Mouse (Mus musculus): Measurements from ENCODE around the gene Slc22a22. TPM values are rescaled to one million over a fixed set of nuclear protein-coding genes. Genes with fewer than 3 reads are reported as not detected.

Slc22a22 gene
- polyA plus RNA-seq, 1 experiment from 2014 or later, result not detected

DNA sequence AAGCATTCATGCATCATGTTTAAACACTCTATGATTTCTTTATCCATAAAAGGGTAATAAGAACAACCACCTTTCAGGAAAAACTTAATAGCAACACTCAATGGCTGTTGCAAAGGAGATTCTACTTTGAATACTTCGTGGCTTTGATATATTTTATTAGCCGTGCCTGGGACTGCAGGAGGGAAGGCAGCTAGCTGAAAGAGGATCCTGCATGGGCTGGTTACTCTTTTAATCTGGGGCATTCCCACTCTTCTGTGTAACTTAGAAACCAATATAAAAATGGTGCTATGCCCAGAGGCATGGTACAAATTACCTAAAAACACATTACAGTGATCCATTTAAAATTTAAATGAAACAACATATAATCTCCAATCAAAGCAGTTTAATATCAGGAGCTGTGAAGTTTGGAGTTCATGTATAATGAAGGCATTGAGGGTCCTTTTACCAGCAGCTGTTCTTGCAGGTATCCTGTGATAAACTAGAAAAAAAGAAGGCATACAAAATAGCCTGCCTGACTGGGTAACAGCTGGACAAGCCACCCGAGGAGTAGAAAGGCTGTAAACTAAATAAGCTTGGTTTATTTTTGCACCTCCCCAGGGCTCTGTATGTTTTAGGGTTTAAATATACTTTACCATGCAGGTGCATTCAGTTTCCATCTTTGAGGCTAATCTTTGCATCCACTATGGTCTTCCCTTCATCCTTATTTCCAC is 78.8 kb downstream of the Slc22a22 start:
- ATAC-seq (ENCODE audit: low FRiP score) (no peak), DNase-seq (ENCODE audit: low spot score) (no peak)
- Histone ChIP-seq H3K4me3 (replicated peaks; ENCODE audit: low read length) (no peak overlapping the region), H3K27me3 (ENCODE audit: control insufficient read depth, insufficient read depth, low read length) (no peaks in the 10 kb centered on the region), H3K9me3 (ENCODE audit: control insufficient read depth, low read length) (no peaks in the 10 kb centered on the region), H3K4me2 (replicated peaks) (no peak overlapping the region), H3K9ac (no peak overlapping the region), H3K36me3 (replicated peaks; ENCODE audit: control insufficient read depth, insufficient read depth) (no peaks in the 10 kb centered on the region), H3K4me1 (replicated peaks; ENCODE audit: control insufficient read depth, insufficient read depth, low read length) (no peaks in the 10 kb centered on the region), H3K27ac (no peak overlapping the region)
- WGBS, result 57% methylated on average over 3 of the region's 3 CpGs

DNA sequence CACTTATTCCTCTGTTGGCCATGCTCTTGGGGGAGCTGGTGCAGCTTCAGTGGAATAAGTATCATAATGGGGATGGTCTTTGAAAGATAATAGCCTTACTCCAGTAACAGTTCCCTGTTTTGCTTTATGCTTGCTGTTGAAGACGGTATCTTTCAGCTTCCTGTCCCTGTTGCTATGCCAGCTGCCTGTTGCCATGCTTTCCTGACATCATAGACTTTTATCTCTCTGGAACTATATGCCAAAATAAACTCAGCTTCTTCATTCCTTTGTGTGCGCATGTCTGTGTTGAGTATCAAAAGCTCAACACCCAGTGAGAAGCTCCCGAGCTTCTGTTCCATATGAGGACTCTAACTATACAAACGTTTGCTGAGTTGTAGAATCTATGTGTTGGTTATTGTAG is 83.4 kb downstream of the Slc22a22 start:
- H3K4me2 ChIP-seq (replicated peaks), result no peak overlapping the region
- no peaks in the 10 kb centered on the region for H3K27me3 ChIP-seq (ENCODE audit: control insufficient read depth, insufficient read depth, low read length)
- H3K9ac ChIP-seq, result no peak overlapping the region
- no peak for ATAC-seq (ENCODE audit: low FRiP score)
- H3K9me3 ChIP-seq (ENCODE audit: control insufficient read depth, low read length), result no peaks in the 10 kb centered on the region
- 90% methylated on average over 4 of the region's 4 CpGs for WGBS
- no peaks in the 10 kb centered on the region for H3K4me1 ChIP-seq (replicated peaks; ENCODE audit: control insufficient read depth, insufficient read depth, low read length)
- no peak overlapping the region for H3K4me3 ChIP-seq (replicated peaks; ENCODE audit: low read length)
- H3K27ac ChIP-seq, result no peak overlapping the region
- H3K36me3 ChIP-seq (replicated peaks; ENCODE audit: control insufficient read depth, insufficient read depth), result no peaks in the 10 kb centered on the region
- no peak for DNase-seq (ENCODE audit: low spot score)

DNA sequence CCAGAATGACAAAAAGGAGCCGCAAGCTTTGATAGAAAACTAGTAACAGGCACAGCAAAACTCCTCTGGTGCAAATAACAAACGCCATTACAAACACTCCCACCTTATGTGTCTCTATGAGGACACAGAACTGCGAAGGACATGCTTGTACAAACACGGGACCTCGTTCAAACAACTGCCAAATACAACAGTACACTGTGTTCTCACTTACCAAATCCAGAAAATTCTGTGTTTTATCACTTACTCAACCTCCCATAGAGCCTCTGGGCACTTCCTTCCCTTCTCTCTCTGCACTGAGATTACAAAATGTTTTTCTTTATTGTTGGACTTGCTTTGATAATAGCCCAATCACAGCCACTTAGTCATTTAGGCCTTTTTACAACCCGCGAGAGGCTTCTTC is 97.0 kb downstream of the Slc22a22 start:
- Histone ChIP-seq H3K9ac (no peak overlapping the region), H3K4me1 (replicated peaks; ENCODE audit: control insufficient read depth, insufficient read depth, low read length) (no peaks in the 10 kb centered on the region), H3K4me2 (replicated peaks) (no peak overlapping the region), H3K36me3 (replicated peaks; ENCODE audit: control insufficient read depth, insufficient read depth) (no peaks in the 10 kb centered on the region), H3K27me3 (ENCODE audit: control insufficient read depth, insufficient read depth, low read length) (no peaks in the 10 kb centered on the region), H3K27ac (no peak overlapping the region), H3K4me3 (replicated peaks; ENCODE audit: low read length) (no peak overlapping the region), H3K9me3 (ENCODE audit: control insufficient read depth, low read length) (no peaks in the 10 kb centered on the region)
- ATAC-seq (ENCODE audit: low FRiP score), result no peak
- WGBS, result 90% methylated on average over 7 of the region's 7 CpGs
- DNase-seq (ENCODE audit: low spot score), result no peak

DNA sequence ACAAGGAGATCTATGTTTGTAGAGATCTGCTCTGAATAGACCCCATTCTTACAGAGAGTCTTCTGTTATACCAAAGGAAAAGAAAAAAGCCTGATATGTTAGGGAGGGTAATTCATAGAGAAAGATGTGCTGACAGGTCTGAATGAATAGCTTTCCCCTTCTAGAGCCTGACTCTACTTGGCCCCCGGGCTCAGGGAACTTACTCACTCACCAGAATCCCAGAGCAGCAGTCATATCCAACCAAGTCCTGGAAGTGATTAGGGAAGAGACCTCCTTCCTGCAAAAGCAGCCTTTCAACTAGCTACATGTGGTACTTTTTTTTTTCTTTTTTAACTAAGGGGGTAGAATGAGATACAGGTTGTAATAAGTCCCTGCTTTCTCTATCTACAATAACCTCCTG is 111.0 kb downstream of the Slc22a22 start:
- ATAC-seq (ENCODE audit: low FRiP score), result no peak
- no peak for DNase-seq (ENCODE audit: low spot score)
- H3K9ac ChIP-seq, result no peak overlapping the region
- H3K4me3 ChIP-seq (replicated peaks; ENCODE audit: low read length), result no peak overlapping the region
- no peaks in the 10 kb centered on the region for H3K4me1 ChIP-seq (replicated peaks; ENCODE audit: control insufficient read depth, insufficient read depth, low read length)
- no peak overlapping the region for H3K4me2 ChIP-seq (replicated peaks)
- H3K9me3 ChIP-seq (ENCODE audit: control insufficient read depth, low read length), result no peaks in the 10 kb centered on the region
- WGBS, result 41% methylated on average over 1 of the region's 1 CpGs
- H3K27me3 ChIP-seq (ENCODE audit: control insufficient read depth, insufficient read depth, low read length), result no peaks in the 10 kb centered on the region
- no peak overlapping the region for H3K27ac ChIP-seq
- H3K36me3 ChIP-seq (replicated peaks; ENCODE audit: control insufficient read depth, insufficient read depth), result no peaks in the 10 kb centered on the region

DNA sequence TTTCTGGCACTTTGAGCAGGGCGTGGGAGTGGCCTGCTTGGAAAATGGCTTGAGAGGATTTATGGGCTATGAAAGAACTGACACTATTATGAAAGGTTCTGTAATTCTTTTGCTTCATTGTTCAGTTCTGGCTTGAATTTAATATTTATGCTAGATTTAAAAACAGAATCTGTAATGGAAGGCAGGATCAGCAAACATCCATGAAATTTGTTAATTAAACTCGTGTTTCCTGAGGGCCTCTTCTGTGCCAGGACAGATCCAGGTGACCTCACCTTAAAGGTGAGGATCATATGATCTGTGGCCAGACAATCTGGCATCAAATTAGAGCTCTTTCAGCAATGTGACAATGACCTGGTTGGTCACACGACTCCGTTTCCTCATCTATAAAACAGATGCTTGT is 122.1 kb downstream of the Slc22a22 start:
- Histone ChIP-seq H3K9ac (no peak overlapping the region), H3K36me3 (replicated peaks; ENCODE audit: control insufficient read depth, insufficient read depth) (no peaks in the 10 kb centered on the region), H3K4me1 (replicated peaks; ENCODE audit: control insufficient read depth, insufficient read depth, low read length) (no peaks in the 10 kb centered on the region), H3K4me2 (replicated peaks) (no peak overlapping the region), H3K27me3 (ENCODE audit: control insufficient read depth, insufficient read depth, low read length) (no peaks in the 10 kb centered on the region), H3K27ac (no peak overlapping the region), H3K4me3 (replicated peaks; ENCODE audit: low read length) (no peak overlapping the region), H3K9me3 (ENCODE audit: control insufficient read depth, low read length) (no peaks in the 10 kb centered on the region)
- DNase-seq (ENCODE audit: low spot score), result no peak
- 87% methylated on average over 4 of the region's 4 CpGs for WGBS
- ATAC-seq (ENCODE audit: low FRiP score), result no peak

DNA sequence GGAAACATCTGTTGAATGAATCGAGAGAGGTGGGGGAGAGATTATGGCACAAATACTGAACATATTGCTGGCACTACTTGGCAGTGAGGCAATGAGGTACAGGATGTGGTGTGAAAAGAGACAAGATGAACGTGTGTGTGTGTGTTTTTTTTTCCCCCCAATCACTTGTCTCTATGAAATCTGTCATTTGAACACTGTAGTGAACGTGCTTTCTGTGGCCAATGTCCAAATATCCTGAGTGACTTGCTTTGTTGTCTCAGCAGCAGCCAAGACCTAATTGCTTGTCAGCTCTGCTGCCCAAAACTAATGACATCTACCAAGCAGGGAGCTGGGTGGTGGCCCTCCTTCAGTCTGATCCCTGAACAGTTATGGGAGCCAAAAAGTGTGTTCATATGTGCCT is 136.9 kb downstream of the Slc22a22 start:
- no peak overlapping the region for H3K27ac ChIP-seq
- no peak overlapping the region for H3K4me3 ChIP-seq (replicated peaks; ENCODE audit: low read length)
- ATAC-seq (ENCODE audit: low FRiP score) (no peak), DNase-seq (ENCODE audit: low spot score) (no peak)
- WGBS, result 56% methylated on average over 3 of the region's 3 CpGs
- no peaks in the 10 kb centered on the region for H3K27me3 ChIP-seq (ENCODE audit: control insufficient read depth, insufficient read depth, low read length)
- H3K9me3 ChIP-seq (ENCODE audit: control insufficient read depth, low read length), result no peaks in the 10 kb centered on the region
- H3K36me3 ChIP-seq (replicated peaks; ENCODE audit: control insufficient read depth, insufficient read depth), result no peaks in the 10 kb centered on the region
- no peaks in the 10 kb centered on the region for H3K4me1 ChIP-seq (replicated peaks; ENCODE audit: control insufficient read depth, insufficient read depth, low read length)
- H3K4me2 ChIP-seq (replicated peaks), result no peak overlapping the region
- H3K9ac ChIP-seq, result no peak overlapping the region

DNA sequence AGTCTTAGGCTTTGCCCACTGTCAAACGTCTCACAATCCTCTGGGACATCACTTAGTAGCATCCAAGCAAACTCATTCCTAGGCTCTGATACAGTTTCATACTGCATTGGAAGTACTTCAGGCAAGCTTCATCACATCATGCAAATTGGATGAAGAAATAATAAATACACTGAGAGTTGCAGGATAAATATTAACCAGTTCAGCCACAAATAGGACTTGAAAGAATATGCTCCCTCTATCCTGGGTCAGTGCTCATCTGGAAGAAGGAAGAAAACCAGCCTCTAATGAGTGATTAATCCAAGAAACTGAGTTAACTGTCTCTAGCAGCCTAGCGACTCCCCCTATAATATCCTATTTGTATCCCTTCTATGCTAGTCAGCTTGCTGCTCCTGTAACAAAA is 146.1 kb downstream of the Slc22a22 start:
- H3K27ac ChIP-seq, result no peak overlapping the region
- H3K36me3 ChIP-seq (replicated peaks; ENCODE audit: control insufficient read depth, insufficient read depth), result no peaks in the 10 kb centered on the region
- no peaks in the 10 kb centered on the region for H3K27me3 ChIP-seq (ENCODE audit: control insufficient read depth, insufficient read depth, low read length)
- DNase-seq (ENCODE audit: low spot score) (no peak), ATAC-seq (ENCODE audit: low FRiP score) (no peak)
- H3K9me3 ChIP-seq (ENCODE audit: control insufficient read depth, low read length), result no peaks in the 10 kb centered on the region
- 88% methylated on average over 2 of the region's 2 CpGs for WGBS
- no peak overlapping the region for H3K4me3 ChIP-seq (replicated peaks; ENCODE audit: low read length)
- no peak overlapping the region for H3K9ac ChIP-seq
- H3K4me2 ChIP-seq (replicated peaks), result no peak overlapping the region
- no peaks in the 10 kb centered on the region for H3K4me1 ChIP-seq (replicated peaks; ENCODE audit: control insufficient read depth, insufficient read depth, low read length)

DNA sequence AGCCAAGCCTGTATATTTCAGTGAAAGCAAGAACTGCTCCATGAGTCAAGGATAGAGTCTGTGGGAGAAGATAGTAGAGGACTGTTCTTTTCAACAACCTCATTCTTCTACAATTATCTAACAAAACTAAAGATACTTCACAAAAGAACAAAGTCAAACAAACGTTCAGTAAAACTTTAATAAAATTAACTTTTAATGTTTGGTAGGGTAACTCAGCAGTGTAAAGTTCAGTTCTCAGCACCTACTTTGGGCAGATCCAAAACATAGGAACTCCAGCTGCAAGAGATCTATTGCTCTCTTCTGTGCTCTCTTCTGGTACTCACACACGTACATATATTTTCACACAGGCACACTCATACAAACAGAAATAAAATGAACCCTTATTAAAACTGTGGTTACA is 159.4 kb downstream of the Slc22a22 start:
- no peaks in the 10 kb centered on the region for H3K27me3 ChIP-seq (ENCODE audit: control insufficient read depth, insufficient read depth, low read length)
- 93% methylated on average over 2 of the region's 2 CpGs for WGBS
- H3K36me3 ChIP-seq (replicated peaks; ENCODE audit: control insufficient read depth, insufficient read depth), result no peaks in the 10 kb centered on the region
- H3K4me1 ChIP-seq (replicated peaks; ENCODE audit: control insufficient read depth, insufficient read depth, low read length), result no peaks in the 10 kb centered on the region
- no peaks in the 10 kb centered on the region for H3K9me3 ChIP-seq (ENCODE audit: control insufficient read depth, low read length)
- ATAC-seq (ENCODE audit: low FRiP score) (no peak), DNase-seq (ENCODE audit: low spot score) (no peak)
- H3K4me2 ChIP-seq (replicated peaks), result no peak overlapping the region
- H3K27ac ChIP-seq, result no peak overlapping the region
- no peak overlapping the region for H3K9ac ChIP-seq
- no peak overlapping the region for H3K4me3 ChIP-seq (replicated peaks; ENCODE audit: low read length)

DNA sequence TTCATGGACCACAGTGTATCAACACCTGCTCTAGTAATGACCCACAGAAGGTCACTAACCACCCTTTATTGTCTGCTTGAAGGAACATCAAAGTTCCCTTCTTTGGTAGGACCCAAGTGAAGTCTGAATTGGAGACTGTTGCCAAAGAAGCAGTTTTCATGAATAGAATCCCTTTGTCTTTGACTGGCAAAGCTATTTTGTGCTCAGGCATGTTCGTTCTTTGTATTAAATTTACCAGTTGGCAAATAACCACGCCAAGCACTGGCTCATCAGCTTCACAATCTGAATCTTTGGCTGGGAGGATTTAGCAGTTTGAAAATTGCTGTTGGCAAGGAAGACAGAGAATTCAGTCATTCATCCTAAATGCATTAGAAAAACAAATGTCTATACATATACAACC is 160.9 kb downstream of the Slc22a22 start:
- H3K36me3 ChIP-seq (replicated peaks; ENCODE audit: control insufficient read depth, insufficient read depth), result no peaks in the 10 kb centered on the region
- no peaks in the 10 kb centered on the region for H3K4me1 ChIP-seq (replicated peaks; ENCODE audit: control insufficient read depth, insufficient read depth, low read length)
- no peak overlapping the region for H3K4me2 ChIP-seq (replicated peaks)
- 62% methylated on average over 2 of the region's 2 CpGs for WGBS
- ATAC-seq (ENCODE audit: low FRiP score) (no peak), DNase-seq (ENCODE audit: low spot score) (no peak)
- H3K4me3 ChIP-seq (replicated peaks; ENCODE audit: low read length), result no peak overlapping the region
- no peaks in the 10 kb centered on the region for H3K27me3 ChIP-seq (ENCODE audit: control insufficient read depth, insufficient read depth, low read length)
- H3K9me3 ChIP-seq (ENCODE audit: control insufficient read depth, low read length), result no peaks in the 10 kb centered on the region
- H3K9ac ChIP-seq, result no peak overlapping the region
- H3K27ac ChIP-seq, result no peak overlapping the region

DNA sequence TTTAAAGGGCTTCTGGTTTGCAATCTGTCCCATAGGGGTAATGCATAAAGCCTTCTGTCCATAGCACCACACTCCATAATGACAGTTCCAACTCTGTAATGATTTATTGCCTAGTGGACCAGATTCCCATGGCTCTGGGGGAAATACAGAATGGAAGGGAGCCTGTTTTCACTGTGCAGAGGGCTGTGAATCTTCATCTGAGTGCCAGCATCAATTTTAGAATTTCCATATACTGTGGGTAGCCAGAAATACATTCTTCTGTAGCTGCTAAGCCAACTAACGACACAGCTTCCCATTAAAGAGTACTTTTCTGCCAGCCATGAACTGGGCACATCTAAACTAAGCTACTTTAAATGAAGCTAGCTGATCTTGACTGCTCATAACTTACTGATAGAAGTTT is 174.7 kb downstream of the Slc22a22 start:
- Histone ChIP-seq H3K4me2 (replicated peaks) (no peak overlapping the region), H3K9ac (no peak overlapping the region), H3K9me3 (ENCODE audit: control insufficient read depth, low read length) (no peaks in the 10 kb centered on the region), H3K36me3 (replicated peaks; ENCODE audit: control insufficient read depth, insufficient read depth) (no peaks in the 10 kb centered on the region), H3K4me1 (replicated peaks; ENCODE audit: control insufficient read depth, insufficient read depth, low read length) (no peaks in the 10 kb centered on the region), H3K27ac (no peak overlapping the region), H3K27me3 (ENCODE audit: control insufficient read depth, insufficient read depth, low read length) (no peaks in the 10 kb centered on the region), H3K4me3 (replicated peaks; ENCODE audit: low read length) (no peak overlapping the region)
- ATAC-seq (ENCODE audit: low FRiP score) (no peak), DNase-seq (ENCODE audit: low spot score) (no peak)
- 84% methylated on average over 1 of the region's 1 CpGs for WGBS

Measured in hindbrain, embryonic 14.5 days (tissue).